Mouse (Mus musculus): Measurements from ENCODE around the gene Nutf2-ps1.

DNA sequence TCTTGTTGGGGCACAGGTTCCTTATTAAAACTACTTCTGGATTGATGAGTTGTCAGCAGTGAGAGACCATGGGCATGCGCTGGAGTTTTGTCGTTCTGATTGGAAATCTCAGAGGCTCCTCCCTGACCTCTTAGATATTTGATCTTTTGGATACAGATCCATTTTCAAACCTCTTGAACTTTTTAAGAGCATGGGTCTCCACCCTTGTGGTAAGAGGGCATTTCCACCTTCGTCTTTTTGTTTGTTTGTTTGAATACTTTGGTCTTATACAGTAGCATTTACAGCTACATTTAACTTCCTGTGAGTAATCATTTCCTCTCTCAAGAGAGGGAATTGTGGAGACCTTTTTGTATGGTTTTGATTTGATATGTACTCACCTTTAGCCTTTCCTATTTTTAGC, 49.6 kb downstream of the Nutf2-ps1 start:
- TF ChIP-seq EP300 (IDR thresholded peaks at IDR 0.05; ENCODE audit: low read depth) (no peak), CTCF (IDR thresholded peaks at IDR 0.05; ENCODE audit: low read depth) (no peak)

Measured in liver, postnatal 0 days (tissue).